Mouse (Mus musculus) T-helper 1 cell (primary cell): ENCODE data around the gene Miga1.

ENCODE experiments used
- in situ Hi-C: fragments of 300-600 bp; cut with MboI, MseI; formaldehyde crosslinking; loops from one replicate; pipeline ENCODE4 v1.15.1; 2025; ENCODE audit warnings: high pct_unique_total_duplicates

The Miga1 gene

DNA sequence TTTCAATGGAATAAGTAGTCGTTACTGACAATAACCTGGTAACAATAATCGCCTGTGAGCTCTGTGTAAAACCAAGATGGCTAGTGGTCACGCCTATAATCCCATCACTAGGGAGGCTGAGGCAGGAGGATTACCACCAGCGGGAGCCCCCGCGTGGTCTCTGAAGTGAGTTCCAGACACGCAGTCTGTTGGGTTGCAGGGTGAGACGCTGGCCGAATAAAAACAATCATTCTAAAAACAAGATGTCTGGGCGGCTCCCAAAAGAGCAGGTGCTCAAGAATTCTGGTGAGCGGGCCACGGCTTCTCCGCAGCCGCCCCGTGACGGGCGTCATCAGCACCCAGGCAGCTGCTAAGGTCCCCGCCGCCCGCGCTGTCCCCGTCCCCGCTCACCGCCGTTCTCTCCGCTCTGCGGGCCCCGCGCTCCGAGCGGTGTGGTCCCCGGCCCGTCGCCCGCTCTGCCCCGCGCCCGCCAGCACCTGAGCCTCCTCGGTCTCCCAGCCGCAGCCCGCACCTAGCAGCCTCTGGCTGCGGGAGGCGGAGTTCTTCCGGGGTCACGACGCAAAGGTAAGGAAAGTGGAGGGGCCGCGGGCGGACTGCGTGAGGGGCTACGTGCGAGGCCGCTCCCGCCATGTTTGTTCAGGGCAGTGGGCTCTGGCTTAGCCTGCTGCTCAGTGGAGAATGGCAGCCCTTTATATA, at the start of gene Miga1:
Gene Miga1 (minus strand): TSS at position 546 of the 696 bp plus-strand sequence.
- in situ Hi-C loops = no loop called here

DNA sequence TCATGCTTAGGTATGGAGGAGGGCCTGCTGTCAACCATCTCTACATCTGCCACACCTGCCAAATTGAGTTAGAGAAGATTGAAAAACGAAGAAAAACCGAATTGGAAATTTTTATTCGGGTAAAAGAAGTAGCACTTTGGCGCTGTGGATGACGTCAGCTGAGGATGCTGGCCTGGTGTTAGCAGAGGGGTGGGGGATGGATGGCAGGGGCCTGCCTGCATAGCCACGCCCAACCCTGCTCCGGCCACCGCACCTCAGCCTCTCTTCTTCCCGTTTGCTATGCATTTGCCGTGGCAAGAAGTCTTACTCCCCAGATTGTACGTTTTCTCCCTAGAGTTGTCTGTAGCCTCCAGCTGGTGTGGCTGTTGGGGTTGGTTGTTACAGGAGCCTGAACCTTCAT, 43.9 kb upstream of the Miga1 start:
- in situ Hi-C loops = no loop called here

DNA sequence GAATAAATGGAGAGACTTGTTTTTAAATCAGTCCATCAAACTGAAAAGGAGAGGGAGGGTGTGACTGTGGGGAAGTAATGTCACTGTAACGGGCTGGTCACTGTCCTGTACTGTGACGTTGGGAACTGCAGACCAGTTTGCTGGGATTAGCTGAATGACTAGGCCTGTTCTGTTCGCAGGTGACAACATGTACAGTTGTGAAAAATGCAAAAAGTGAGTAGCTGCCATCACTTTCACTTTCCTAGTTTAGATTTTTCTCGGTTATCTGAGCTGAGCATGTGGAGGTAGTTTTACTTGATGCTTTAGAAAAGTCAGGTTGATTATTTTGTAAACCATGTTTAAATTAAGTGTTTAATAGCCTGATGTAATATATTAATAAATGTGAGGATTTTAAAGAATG, 35.9 kb upstream of the Miga1 start:
- in situ Hi-C loops = no loop called here

GRCm38 (mm10) chr3:152364181-152364580, 24.0 kb upstream of the Miga1 start:
- in situ Hi-C loops = no loop called here

DNA sequence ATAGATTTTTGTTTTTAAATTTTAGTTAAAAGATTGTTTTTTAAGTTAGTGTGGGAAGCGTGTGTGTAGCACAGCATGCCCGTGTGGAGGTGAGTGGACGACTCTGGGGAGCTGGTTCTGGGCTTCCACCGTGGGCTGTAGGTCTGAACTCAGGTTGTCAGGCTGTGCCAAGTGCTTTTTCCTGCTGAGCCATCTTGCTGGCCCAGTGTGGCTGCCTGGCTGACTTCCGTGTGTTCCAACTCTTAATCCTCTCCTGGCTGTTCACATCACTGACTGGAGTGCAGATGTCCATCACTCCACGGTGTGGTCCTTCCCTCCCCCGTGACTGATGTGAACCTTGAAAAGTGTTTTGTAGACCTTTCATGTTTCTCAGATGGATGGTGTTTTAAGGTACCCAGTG, 18.9 kb upstream of the Miga1 start:
- in situ Hi-C loops = no loop called here

DNA sequence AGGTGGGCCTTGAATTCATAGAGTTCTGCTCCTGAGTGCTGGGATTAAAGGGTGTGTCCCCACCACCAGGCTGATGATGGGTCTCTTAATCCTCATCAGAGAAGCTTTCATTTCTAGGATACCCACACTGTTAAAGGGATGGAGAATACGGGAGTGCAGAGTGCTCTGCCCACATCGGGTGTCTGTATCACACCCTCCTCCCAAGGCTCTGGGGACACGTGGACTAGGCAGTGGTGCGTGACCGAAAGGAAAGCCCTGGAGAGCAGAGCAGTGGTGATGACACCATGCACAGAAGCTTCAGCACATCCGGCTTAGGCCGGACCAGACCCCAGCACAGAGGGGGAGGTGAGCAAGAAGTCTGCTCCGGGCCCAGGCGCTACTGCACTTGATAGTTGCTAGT, 16.5 kb upstream of the Miga1 start:
- in situ Hi-C loops = no loop called here

DNA sequence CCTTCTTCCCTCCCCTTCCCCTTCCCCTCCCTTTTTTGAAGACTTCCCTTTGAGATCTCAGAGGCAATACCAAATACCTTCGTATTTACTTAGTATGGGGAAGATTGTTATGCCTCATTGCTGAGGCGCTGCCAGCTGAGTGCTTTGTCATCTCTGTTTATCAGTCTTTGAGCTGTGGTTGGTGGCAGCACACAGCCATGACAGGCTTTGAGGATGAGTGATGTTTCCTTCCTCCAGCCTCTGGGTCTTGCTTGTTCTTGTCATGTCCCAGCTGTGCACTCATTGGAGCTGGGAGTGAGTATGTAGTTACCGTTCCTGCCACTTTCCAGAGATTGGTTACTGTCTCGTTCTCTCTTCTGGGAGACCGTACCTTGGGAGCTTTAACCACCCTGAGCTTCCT, 15.2 kb upstream of the Miga1 start:
- in situ Hi-C loops = no loop called here

- in situ Hi-C loops = no loop called here
Observed at GRCm38 (mm10) chr3:152353434-152354177, 13.4 kb upstream of the Miga1 start.

- in situ Hi-C loops = no loop called here
Observed at GRCm38 (mm10) chr3:152352289-152352688, 12.1 kb upstream of the Miga1 start.

DNA sequence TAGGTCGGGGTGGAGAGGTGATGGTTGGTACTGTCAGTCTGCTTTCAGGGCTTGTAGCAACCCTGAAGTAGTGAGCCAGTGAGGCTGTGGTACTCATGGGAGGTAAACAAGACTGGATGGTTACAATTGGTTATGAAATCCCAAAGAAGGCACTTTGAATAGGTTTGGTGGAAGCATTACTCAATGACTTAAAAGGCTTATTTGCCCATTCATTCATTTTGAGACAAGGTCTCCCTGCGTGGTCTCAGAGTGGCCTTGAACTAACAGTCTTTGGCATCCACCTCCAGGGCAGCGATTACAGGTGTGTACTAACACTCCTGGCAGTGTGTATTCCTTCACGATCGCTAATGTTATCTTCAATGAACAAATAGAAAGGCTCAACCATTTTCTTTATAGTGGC, 10.8 kb upstream of the Miga1 start:
- in situ Hi-C loops = no loop called here

DNA sequence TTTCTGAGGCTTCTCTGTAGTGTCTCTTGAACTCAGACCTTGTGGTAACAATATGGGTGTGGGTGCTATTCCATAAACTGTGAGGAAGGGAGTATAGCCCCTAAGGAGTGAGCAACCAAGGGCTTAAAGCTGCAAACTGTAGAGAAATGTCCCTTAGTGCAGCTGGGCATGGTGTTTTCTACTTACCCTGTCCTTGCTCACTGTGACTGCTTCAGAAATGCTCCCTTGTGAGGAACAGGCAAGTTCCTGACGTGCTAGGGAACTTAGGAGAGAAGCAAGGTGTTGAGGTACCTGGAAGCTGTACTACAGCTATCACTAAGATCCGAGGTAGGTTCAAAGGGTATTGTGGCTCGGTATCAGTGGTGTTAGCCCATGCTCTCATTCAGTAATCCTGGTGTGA, 10.2 kb upstream of the Miga1 start:
- in situ Hi-C loops = no loop called here

DNA sequence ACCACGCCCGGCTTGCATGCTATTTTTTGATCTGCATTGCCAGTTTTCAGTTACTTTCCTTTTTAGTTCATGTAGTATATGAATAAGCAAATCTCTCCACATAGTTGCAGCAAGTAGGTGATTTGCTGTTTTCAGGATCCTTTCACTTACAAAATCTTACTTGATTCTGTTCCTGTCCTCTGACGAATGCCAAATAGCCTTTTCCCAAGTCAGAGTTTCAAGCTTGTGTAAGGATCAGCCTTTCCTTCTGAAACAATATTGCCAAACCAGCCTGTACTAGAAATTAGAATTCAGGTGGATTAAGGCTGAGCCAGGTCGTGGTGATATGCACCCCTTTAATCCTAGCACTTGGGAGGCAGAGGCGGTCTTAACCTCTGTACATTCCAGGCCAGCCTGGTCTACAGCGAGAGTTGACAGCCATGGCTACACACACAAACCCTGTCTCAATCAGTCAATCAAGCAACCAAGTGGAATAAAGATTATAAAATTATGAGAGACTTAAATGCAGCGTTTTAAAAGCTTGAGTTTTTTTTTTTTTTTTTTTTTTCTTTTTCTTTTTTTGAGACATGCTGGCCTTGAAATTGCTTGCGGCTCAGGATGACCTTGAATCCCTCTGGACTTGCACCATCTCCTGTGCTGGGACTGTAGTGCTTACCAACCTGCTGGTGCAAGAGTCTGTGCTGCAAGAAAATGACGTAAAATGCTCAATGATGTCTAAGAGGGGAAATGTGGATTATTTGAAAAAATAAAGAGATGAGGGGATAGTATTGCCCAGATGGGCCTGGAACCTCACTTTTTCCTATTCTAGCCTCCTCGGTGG, 8.0 kb upstream of the Miga1 start:
- in situ Hi-C loops = no loop called here

- in situ Hi-C loops = no loop called here
Observed at GRCm38 (mm10) chr3:152347227-152347626, 7.0 kb upstream of the Miga1 start.

DNA sequence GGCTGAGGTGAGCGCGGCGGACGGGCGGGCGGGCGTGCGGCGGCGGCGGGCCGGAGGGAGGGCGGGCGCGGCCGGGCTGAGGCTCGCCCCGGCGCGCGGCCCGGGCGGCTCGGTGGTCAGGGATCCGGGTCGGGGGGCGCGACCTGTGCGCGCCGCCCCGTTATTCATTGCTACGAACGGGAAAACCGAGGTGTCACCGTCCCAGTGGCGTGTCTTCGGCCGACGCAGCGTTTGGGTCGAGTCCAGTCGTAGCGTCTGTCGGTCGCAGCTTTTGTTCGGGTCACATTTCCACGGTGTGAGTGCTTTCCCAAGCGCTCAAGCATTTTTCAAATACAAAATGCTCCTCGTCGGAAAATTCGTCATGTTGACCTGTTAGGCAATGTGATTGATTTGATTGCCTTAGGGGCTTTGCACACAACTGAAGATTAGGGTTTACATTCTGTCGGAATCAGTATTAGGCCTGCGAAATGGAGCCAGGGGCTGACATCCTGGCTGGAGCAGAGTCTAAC, 6.5 kb upstream of the Miga1 start:
- in situ Hi-C loops = no loop called here

DNA sequence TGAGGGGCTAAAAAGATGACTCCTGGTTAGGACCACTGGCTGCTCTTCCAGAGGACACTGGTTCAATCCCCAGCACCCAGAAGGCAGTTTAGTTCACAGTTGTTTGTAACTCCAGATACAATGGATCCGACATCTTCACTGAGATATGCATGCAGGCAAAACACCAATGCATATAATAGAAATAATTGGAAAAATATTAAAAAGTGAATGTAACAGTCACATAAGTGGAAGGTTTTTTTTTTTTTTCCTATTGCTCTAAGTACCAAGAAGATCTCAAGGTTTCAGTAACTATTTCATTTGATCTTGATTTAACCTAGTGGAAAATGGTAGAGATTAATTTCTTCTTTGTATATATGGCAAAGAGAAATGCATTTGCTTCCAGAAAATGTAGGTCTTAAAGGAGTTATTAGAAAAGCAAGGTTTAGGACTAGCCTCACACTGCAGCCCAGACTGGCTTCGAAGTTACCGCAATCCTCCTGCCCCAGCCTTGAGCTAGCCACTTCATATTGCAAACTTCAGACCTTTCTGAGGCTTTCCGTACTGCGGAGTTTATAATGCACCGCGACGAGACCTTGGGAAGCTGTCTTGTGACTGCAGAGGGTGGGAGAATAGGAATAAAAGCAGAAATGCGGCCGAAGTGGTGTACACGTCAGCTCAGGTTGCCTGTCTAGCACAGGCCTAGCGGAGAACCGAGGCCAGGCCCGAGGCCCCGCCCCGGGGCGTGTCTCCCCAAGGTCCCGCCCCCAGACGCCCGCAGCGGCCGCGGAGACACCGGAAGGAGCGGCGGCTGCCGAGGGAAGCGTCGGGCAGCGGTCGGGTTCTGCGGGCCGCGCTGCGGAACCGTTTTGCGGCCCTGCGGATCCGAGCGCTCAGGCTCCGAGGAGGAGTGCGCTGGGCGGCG, 5.8 kb upstream of the Miga1 start, which contains the start of gene Usp33:
Gene Usp33 (plus strand): TSS at position 747 of the 901 bp plus-strand sequence.
- in situ Hi-C loops = no loop called here

GRCm38 (mm10) chr3:152342961-152343517, 2.8 kb upstream of the Miga1 start:
- in situ Hi-C loops = no loop called here

GRCm38 (mm10) chr3:152336085-152336484, 4.1 kb downstream of the Miga1 start:
- in situ Hi-C loops = no loop called here

- in situ Hi-C loops = no loop called here
Observed at GRCm38 (mm10) chr3:152333641-152334040, 6.6 kb downstream of the Miga1 start.

DNA sequence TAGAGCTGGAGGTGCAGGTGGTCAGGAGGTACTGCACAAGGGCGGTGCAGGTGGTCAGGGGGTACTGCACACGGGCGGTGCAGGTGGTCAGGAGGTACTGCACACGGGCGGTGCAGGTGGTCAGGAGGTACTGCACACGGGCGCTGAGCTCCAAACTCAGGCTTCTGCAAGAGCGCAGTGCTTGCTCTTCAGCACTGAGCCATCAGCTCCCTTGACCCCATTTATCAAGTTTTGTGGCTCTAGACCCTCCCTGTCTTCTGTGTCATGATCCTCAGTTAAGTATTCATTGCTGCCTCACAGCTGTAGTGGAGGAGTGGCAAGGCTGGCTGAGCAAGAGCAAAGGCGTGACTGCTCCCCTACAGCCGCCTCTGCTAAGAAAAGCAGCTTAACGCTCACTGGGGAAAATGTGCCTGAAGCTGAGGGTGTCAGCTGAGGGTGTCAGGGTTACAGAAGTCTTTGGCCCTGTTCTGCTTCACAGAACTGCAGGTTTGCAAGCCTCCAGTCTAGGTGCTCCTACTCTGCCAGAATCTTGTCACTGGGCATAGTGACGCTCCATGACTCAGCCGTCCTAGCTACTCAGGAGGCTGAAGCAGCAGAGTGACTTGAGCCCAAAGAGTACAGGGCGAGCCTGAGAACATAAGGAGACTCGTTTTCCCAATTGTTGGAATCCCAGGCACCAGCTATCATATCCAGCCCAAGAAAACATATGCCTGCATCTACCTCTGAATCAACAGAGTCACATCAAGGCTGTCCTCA, 7.5 kb downstream of the Miga1 start:
- in situ Hi-C loops = no loop called here

DNA sequence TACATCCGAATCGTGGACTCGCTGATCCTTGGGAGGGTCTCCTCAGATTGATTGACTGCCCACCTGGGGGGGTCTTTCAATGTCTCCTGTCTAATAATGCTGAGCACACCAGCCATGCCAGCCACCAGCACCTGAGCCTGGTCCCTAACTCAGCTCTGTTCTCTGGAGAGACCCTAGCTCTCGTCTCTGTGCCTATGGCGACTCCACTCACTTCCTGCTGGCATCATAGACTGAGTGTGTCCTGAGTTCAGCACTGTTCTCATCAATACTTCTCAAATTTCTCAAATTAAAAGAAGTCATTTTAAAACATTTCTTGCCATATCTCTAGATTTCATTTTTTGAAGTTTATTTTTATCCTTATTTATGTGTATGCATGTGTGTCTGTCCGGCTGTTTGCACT, 8.1 kb downstream of the Miga1 start:
- in situ Hi-C loops = no loop called here
